Mouse (Mus musculus) urinary bladder, postnatal 4 days (tissue): ENCODE measurements around the gene Sbk3.

Experiments used
- DNase-seq, 2 experiments: peaks; one replicate each; pipeline ENCODE4 v3.0.0; 2021 to 2022; ENCODE audit warnings: low spot score in 2 of 2

The Sbk3 gene

GRCm38 (mm10) chr7:4993347-4993998 is 22.5 kb upstream of the Sbk3 start:
- no peak for DNase-seq

GRCm38 (mm10) chr7:4988250-4988649 is 17.3 kb upstream of the Sbk3 start:
- DNase-seq: no peak

GRCm38 (mm10) chr7:4976832-4977231 is 5.9 kb upstream of the Sbk3 start:
- DNase-seq: no peak

- DNase-seq: no peak
Observed at GRCm38 (mm10) chr7:4975455-4975854, 4.5 kb upstream of the Sbk3 start.

GRCm38 (mm10) chr7:4972321-4973047 is 1.5 kb upstream of the Sbk3 start:
- no peak for DNase-seq

- DNase-seq: no peak
Observed at GRCm38 (mm10) chr7:4971710-4972109, 742 bp upstream of the Sbk3 start.

- DNase-seq: no peak
Observed at GRCm38 (mm10) chr7:4964988-4965387, 6.0 kb downstream of the Sbk3 start.

- DNase-seq: peak; percentile 78 to 85
Observed at GRCm38 (mm10) chr7:4964272-4964671, 6.7 kb downstream of the Sbk3 start, which contains the start of gene Sbk2. Sbk2 (minus strand) TSS chr7:4964406.

GRCm38 (mm10) chr7:4963527-4963926 is 7.4 kb downstream of the Sbk3 start:
- no peak for DNase-seq

- DNase-seq: no peak
Observed at GRCm38 (mm10) chr7:4957361-4957760, 13.6 kb downstream of the Sbk3 start.

GRCm38 (mm10) chr7:4953815-4954445 is 17.0 kb downstream of the Sbk3 start:
- DNase-seq: no peak

GRCm38 (mm10) chr7:4950561-4951342 is 20.2 kb downstream of the Sbk3 start:
- DNase-seq: no peak

- DNase-seq: no peak
Observed at GRCm38 (mm10) chr7:4948386-4948785, 22.6 kb downstream of the Sbk3 start.

GRCm38 (mm10) chr7:4947855-4948254 is 23.1 kb downstream of the Sbk3 start:
- DNase-seq: peak in 1 of 2 experiments; percentile 69

GRCm38 (mm10) chr7:4943223-4943815 is 27.6 kb downstream of the Sbk3 start:
- DNase-seq: peak; percentile 83 to 94

GRCm38 (mm10) chr7:4942673-4943072 is 28.3 kb downstream of the Sbk3 start:
- DNase-seq: no peak

GRCm38 (mm10) chr7:4940068-4940479 is 30.9 kb downstream of the Sbk3 start:
- DNase-seq: peak in 1 of 2 experiments; percentile 83

GRCm38 (mm10) chr7:4938456-4938855 is 32.5 kb downstream of the Sbk3 start:
- DNase-seq: no peak

- DNase-seq: no peak
Observed at GRCm38 (mm10) chr7:4937392-4937791, 33.6 kb downstream of the Sbk3 start.

- no peak for DNase-seq
Observed at GRCm38 (mm10) chr7:4936832-4937231, 34.1 kb downstream of the Sbk3 start.

GRCm38 (mm10) chr7:4934160-4934914 is 36.6 kb downstream of the Sbk3 start:
- no peak for DNase-seq
